Mouse (Mus musculus): Measurements from ENCODE around the gene Hoxb13. TPM values are rescaled to one million over a fixed set of nuclear protein-coding genes. Genes with fewer than 3 reads are reported as not detected.

Gene Hoxb13
- polyA plus RNA-seq, 1 experiment, result 0.11 TPM

- no peak overlapping the region for H3K27ac ChIP-seq (ENCODE audit: insufficient read depth, low read depth, low read length)
- 36% methylated on average over 20 of the region's 20 CpGs for WGBS
- no peak overlapping the region for H3K4me3 ChIP-seq (ENCODE audit: low read depth, low read length)
- peaks cover 79% of the 10 kb centered on the region for H3K27me3 ChIP-seq (ENCODE audit: control insufficient read depth, insufficient read depth, low read length)
- TF ChIP-seq POLR2A (IDR thresholded peaks at IDR 0.05; ENCODE audit: low read depth, low read length), result no peak
- no peak for TF ChIP-seq CTCF (IDR thresholded peaks at IDR 0.05; ENCODE audit: extremely low read depth, insufficient read length, insufficient replicate concordance, low read depth, low read length)
- H3K36me3 ChIP-seq (ENCODE audit: control insufficient read depth, insufficient read depth, low read length), result no peaks in the 10 kb centered on the region
- H3K4me1 ChIP-seq (ENCODE audit: control insufficient read depth, insufficient read depth, insufficient read length, low read length), result peaks cover 3% of the 10 kb centered on the region; the same call in 1 of the 2 replicates
Observed at GRCm38 (mm10) chr11:96170711-96171379, 23.3 kb upstream of the Hoxb13 start.

GRCm38 (mm10) chr11:96171601-96172000 is 22.5 kb upstream of the Hoxb13 start:
- TF ChIP-seq POLR2A (IDR thresholded peaks at IDR 0.05; ENCODE audit: low read depth, low read length) (no peak), CTCF (IDR thresholded peaks at IDR 0.05; ENCODE audit: extremely low read depth, insufficient read length, insufficient replicate concordance, low read depth, low read length) (no peak)
- H3K27me3 ChIP-seq (ENCODE audit: control insufficient read depth, insufficient read depth, low read length), result peaks cover 84% of the 10 kb centered on the region
- H3K27ac ChIP-seq (ENCODE audit: insufficient read depth, low read depth, low read length), result no peak overlapping the region
- H3K36me3 ChIP-seq (ENCODE audit: control insufficient read depth, insufficient read depth, low read length), result no peaks in the 10 kb centered on the region
- no peak overlapping the region for H3K4me3 ChIP-seq (ENCODE audit: low read depth, low read length)
- peaks cover 3% of the 10 kb centered on the region; the same call in 1 of the 2 replicates for H3K4me1 ChIP-seq (ENCODE audit: control insufficient read depth, insufficient read depth, insufficient read length, low read length)
- 38% methylated on average over 3 of the region's 3 CpGs for WGBS

GRCm38 (mm10) chr11:96172511-96173287 is 21.4 kb upstream of the Hoxb13 start:
- no peak for TF ChIP-seq CTCF (IDR thresholded peaks at IDR 0.05; ENCODE audit: extremely low read depth, insufficient read length, insufficient replicate concordance, low read depth, low read length)
- no peak for TF ChIP-seq POLR2A (IDR thresholded peaks at IDR 0.05; ENCODE audit: low read depth, low read length)
- Histone ChIP-seq H3K27ac (ENCODE audit: insufficient read depth, low read depth, low read length) (no peak overlapping the region), H3K4me3 (ENCODE audit: low read depth, low read length) (peak overlapping the region; percentile 31), H3K36me3 (ENCODE audit: control insufficient read depth, insufficient read depth, low read length) (no peaks in the 10 kb centered on the region), H3K4me1 (ENCODE audit: control insufficient read depth, insufficient read depth, insufficient read length, low read length) (peaks cover 3% of the 10 kb centered on the region; the same call in 1 of the 2 replicates), H3K27me3 (ENCODE audit: control insufficient read depth, insufficient read depth, low read length) (peaks cover 81% of the 10 kb centered on the region)
- WGBS, result 3% methylated on average over 25 of the region's 25 CpGs

DNA sequence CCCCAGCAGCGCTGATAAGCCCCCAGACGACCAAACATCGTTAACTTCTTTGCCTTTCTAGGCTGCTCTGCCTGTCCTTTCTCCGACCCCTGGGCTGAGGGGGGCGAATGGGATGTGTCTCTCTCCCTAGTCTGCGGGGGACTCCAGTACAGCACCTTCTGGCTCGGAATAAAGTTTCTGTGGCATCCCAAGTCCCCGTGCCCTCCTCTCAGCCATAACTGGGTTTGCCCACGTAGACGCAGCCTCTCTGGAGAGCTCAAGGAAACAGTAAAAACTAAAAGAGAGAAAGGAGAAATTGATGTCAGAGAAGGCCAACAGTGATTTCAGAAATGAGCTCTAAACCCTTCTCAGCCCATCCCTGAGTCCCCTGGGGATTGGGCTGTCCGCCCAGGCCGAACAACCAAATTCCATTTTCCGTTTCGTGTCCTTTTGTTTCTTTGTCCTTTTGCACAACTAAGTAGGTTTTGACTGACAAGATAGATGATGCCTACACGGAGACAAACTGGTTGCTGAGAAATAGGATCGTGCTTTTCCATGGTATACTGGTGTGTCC is 20.8 kb upstream of the Hoxb13 start:
- H3K27me3 ChIP-seq (ENCODE audit: control insufficient read depth, insufficient read depth, low read length), result peaks cover 82% of the 10 kb centered on the region
- H3K4me3 ChIP-seq (ENCODE audit: low read depth, low read length), result peak overlapping the region; percentile 31
- H3K36me3 ChIP-seq (ENCODE audit: control insufficient read depth, insufficient read depth, low read length), result no peaks in the 10 kb centered on the region
- peaks cover 3% of the 10 kb centered on the region; the same call in 1 of the 2 replicates for H3K4me1 ChIP-seq (ENCODE audit: control insufficient read depth, insufficient read depth, insufficient read length, low read length)
- WGBS, result 5% methylated on average over 16 of the region's 16 CpGs
- no peak overlapping the region for H3K27ac ChIP-seq (ENCODE audit: insufficient read depth, low read depth, low read length)
- TF ChIP-seq CTCF (IDR thresholded peaks at IDR 0.05; ENCODE audit: extremely low read depth, insufficient read length, insufficient replicate concordance, low read depth, low read length), result no peak

DNA sequence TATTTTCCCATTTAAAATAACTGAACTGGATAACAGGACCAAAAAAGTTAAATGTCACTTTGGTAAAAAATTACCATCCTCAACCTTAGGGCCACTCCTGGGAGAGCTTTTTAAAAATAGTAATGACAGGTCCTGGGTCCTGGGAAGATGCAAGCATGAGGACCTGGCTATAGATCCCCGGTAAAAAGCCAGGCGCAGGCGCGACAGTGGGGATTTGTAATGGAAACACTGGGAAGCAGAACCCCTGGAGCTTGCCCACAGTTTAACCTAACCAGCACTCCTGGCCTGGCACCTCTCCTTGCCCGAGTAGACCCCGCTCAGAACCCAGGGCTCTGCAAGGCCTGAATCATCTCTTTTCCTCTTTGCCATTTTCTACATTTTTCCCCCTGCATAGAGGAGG is 19.2 kb upstream of the Hoxb13 start:
- no peaks in the 10 kb centered on the region for H3K36me3 ChIP-seq (ENCODE audit: control insufficient read depth, insufficient read depth, low read length)
- peaks cover 84% of the 10 kb centered on the region for H3K27me3 ChIP-seq (ENCODE audit: control insufficient read depth, insufficient read depth, low read length)
- H3K4me1 ChIP-seq (ENCODE audit: control insufficient read depth, insufficient read depth, insufficient read length, low read length), result peaks cover 3% of the 10 kb centered on the region; the same call in 1 of the 2 replicates
- H3K27ac ChIP-seq (ENCODE audit: insufficient read depth, low read depth, low read length), result no peak overlapping the region
- H3K4me3 ChIP-seq (ENCODE audit: low read depth, low read length), result no peak overlapping the region
- 15% methylated on average over 6 of the region's 6 CpGs for WGBS
- TF ChIP-seq POLR2A (IDR thresholded peaks at IDR 0.05; ENCODE audit: low read depth, low read length) (no peak), CTCF (IDR thresholded peaks at IDR 0.05; ENCODE audit: extremely low read depth, insufficient read length, insufficient replicate concordance, low read depth, low read length) (no peak)

- 5% methylated on average over 17 of the region's 17 CpGs for WGBS
Observed at GRCm38 (mm10) chr11:96175511-96175910, 18.6 kb upstream of the Hoxb13 start.

More at GRCm38 (mm10) chr11:96175511-96175910, 18.6 kb upstream of the Hoxb13 start:
- Histone ChIP-seq H3K36me3 (ENCODE audit: control insufficient read depth, insufficient read depth, low read length) (no peaks in the 10 kb centered on the region), H3K27ac (ENCODE audit: insufficient read depth, low read depth, low read length) (no peak overlapping the region), H3K4me3 (ENCODE audit: low read depth, low read length) (no peak overlapping the region), H3K27me3 (ENCODE audit: control insufficient read depth, insufficient read depth, low read length) (peaks cover 80% of the 10 kb centered on the region), H3K4me1 (ENCODE audit: control insufficient read depth, insufficient read depth, insufficient read length, low read length) (peaks cover 3% of the 10 kb centered on the region; the same call in 1 of the 2 replicates)
- TF ChIP-seq POLR2A (IDR thresholded peaks at IDR 0.05; ENCODE audit: low read depth, low read length), result no peak
- no peak for TF ChIP-seq CTCF (IDR thresholded peaks at IDR 0.05; ENCODE audit: extremely low read depth, insufficient read length, insufficient replicate concordance, low read depth, low read length)

Data from small intestine, adult 2 months (tissue).